Mouse (Mus musculus) heart, postnatal 0 days (tissue): Measurements from ENCODE around the gene Mre11a. TPM values are rescaled to one million over a fixed set of nuclear protein-coding genes. Genes with fewer than 3 reads are reported as not detected.

ENCODE experiments used
- ATAC-seq: fragments of 200-750 bp; cut with Nextera tagmentation; 2 replicates; pipeline ENCODE4 v1.8.0; 2017; ENCODE audit warnings: low read depth, moderate number of reproducible peaks, moderate library complexity; ENCODE audit not compliant: insufficient read depth
- DNase-seq: peaks from one replicate; pipeline ENCODE4 v3.0.0-alpha.2; 2016; ENCODE audit warnings: low spot score
- H3K27ac ChIP-seq: fragments of 300-500 bp; sonication (generic); 2 replicates; pipeline ENCODE4 v1.5.1; 2014; ENCODE audit warnings: low read depth, mild to moderate bottlenecking
- H3K27me3 ChIP-seq: fragments of 300-500 bp; sonication (generic); 2 replicates; pipeline ENCODE4 v1.6.1; 2014; ENCODE audit warnings: low read length, mixed read lengths; ENCODE audit not compliant: control insufficient read depth, insufficient read depth
- H3K36me3 ChIP-seq: fragments of 300-500 bp; sonication (generic); replicated peaks from 2 replicates; pipeline ENCODE4 v1.6.1; 2014; ENCODE audit warnings: low read length, mixed read lengths; ENCODE audit not compliant: control insufficient read depth, insufficient read depth
- H3K4me1 ChIP-seq: fragments of 300-500 bp; sonication (generic); 2 replicates; pipeline ENCODE4 v1.6.1; 2014; ENCODE audit warnings: antibody characterized with exemption; ENCODE audit not compliant: control insufficient read depth, insufficient read depth
- H3K4me2 ChIP-seq: fragments of 300-500 bp; sonication (generic); 2 replicates; pipeline ENCODE4 v1.6.1; 2014; ENCODE audit warnings: low read depth, mild to moderate bottlenecking, low read length, moderate library complexity
- H3K4me3 ChIP-seq: fragments of 300-500 bp; sonication (generic); 2 replicates; pipeline ENCODE4 v1.5.1; 2014; ENCODE audit warnings: low read depth, low read length
- H3K9ac ChIP-seq: fragments of 300-500 bp; sonication (generic); replicated peaks from 2 replicates; pipeline ENCODE4 v1.6.1; 2014; ENCODE audit warnings: low read depth, low read length, mixed read lengths
- H3K9me3 ChIP-seq: fragments of 300-500 bp; sonication (generic); replicated peaks from 2 replicates; pipeline ENCODE4 v1.6.1; 2016; ENCODE audit warnings: low read length; ENCODE audit not compliant: control insufficient read depth
- CTCF ChIP-seq: IDR thresholded peaks from 2 replicates; pipeline ENCODE4 v1.5.1; 2016; ENCODE audit warnings: antibody characterized with exemption, control low read depth, low read depth
- EP300 ChIP-seq: IDR thresholded peaks from 2 replicates; pipeline ENCODE4 v1.6.1; 2016; ENCODE audit warnings: antibody characterized with exemption, low read depth
- WGBS: fragments of 180-500 bp; shearing (Covaris S2); extraction: QIAGEN DNeasy Blood & Tissue Kit; methylation state at CpG from one replicate; pipeline ENCODE4 v1.1.7; 2014; 5-methylcytosine and 5-hydroxymethylcytosine counted together
- polyA plus RNA-seq: library from polyadenylated mRNA; unstranded; fragments of >200 nt; fragmentation: Nextera tagmentation; extraction: Ambion mirVana; gene quantifications from 2 replicates; pipeline ENCODE4 v1.2.1, GENCODE M21; 2015
- total RNA-seq: library from RNA; depleted of rRNA; stranded (reverse); fragments of >200 nt; gene quantifications from 2 replicates; pipeline ENCODE4 v1.2.3, GENCODE M21; 2014; ENCODE audit warnings: low replicate concordance

The Mre11a gene
- total and polyA plus RNA-seq, 2 experiments from 2014 or later, result 6.4 to 8.2 TPM

- peaks cover 12% of the 10 kb centered on the region for H3K27me3 ChIP-seq
- no peak overlapping the region for H3K27ac ChIP-seq
- peak; percentile 70 for ATAC-seq
- no peaks in the 10 kb centered on the region for H3K9me3 ChIP-seq
- under 1% methylated on average over 50 of the region's 50 CpGs for WGBS
- peak overlapping the region; percentile 40 for H3K9ac ChIP-seq
- DNase-seq, result no peak
- TF ChIP-seq EP300 (no peak), CTCF (no peak)
- no peaks in the 10 kb centered on the region for H3K36me3 ChIP-seq
- peak overlapping the region; percentile 83 for H3K4me2 ChIP-seq
- no peaks in the 10 kb centered on the region for H3K4me1 ChIP-seq
- H3K4me3 ChIP-seq, result peak overlapping the region; percentile 48
These were observed 32.9 kb upstream of the Mre11a start for GRCm38 (mm10) chr9:14751503-14752000.

GRCm38 (mm10) chr9:14752001-14752522 is 32.4 kb upstream of the Mre11a start, which contains the start of gene Fut4:
Fut4 (minus strand) TSS chr9:14752393.
- Histone ChIP-seq H3K4me2 (peak within 1 kb of the TSS; percentile 83), H3K27ac (no peak within 1 kb of the TSS), H3K27me3 (peaks cover 12% of the 10 kb centered on the region), H3K9me3 (no peaks in the 10 kb centered on the region), H3K9ac (peak within 1 kb of the TSS; percentile 40), H3K4me1 (no peaks in the 10 kb centered on the region), H3K36me3 (no peaks in the 10 kb centered on the region), H3K4me3 (peak within 1 kb of the TSS; percentile 48)
- ATAC-seq (peak; percentile 61), DNase-seq (peak; percentile 13)
- TF ChIP-seq CTCF, result no peak
- 1% methylated on average over 28 of the region's 28 CpGs for WGBS

- no peak for TF ChIP-seq CTCF
- no peak for TF ChIP-seq EP300
- H3K4me3 ChIP-seq, result no peak overlapping the region
- no peaks in the 10 kb centered on the region for H3K36me3 ChIP-seq
- no peak overlapping the region for H3K9ac ChIP-seq
- H3K4me1 ChIP-seq, result no peaks in the 10 kb centered on the region
- H3K27me3 ChIP-seq, result peaks cover 12% of the 10 kb centered on the region
- H3K27ac ChIP-seq, result no peak overlapping the region
- H3K4me2 ChIP-seq, result no peak overlapping the region
- DNase-seq, result no peak
- H3K9me3 ChIP-seq, result no peaks in the 10 kb centered on the region
- no peak for ATAC-seq
These were observed 30.5 kb upstream of the Mre11a start for GRCm38 (mm10) chr9:14753947-14754346.

GRCm38 (mm10) chr9:14754469-14754868 is 30.0 kb upstream of the Mre11a start:
- H3K4me2 ChIP-seq, result no peak overlapping the region
- ATAC-seq, result no peak
- 72% methylated on average over 3 of the region's 3 CpGs for WGBS

GRCm38 (mm10) chr9:14758590-14758989 is 25.9 kb upstream of the Mre11a start:
- H3K27ac ChIP-seq, result no peak overlapping the region
- TF ChIP-seq CTCF (no peak), EP300 (no peak)
- no peak overlapping the region for H3K4me3 ChIP-seq
- H3K4me1 ChIP-seq, result no peaks in the 10 kb centered on the region
- WGBS, result 49% methylated on average over 7 of the region's 7 CpGs
- DNase-seq (no peak), ATAC-seq (no peak)
- H3K9me3 ChIP-seq, result no peaks in the 10 kb centered on the region
- H3K9ac ChIP-seq, result no peak overlapping the region
- no peaks in the 10 kb centered on the region for H3K36me3 ChIP-seq
- no peaks in the 10 kb centered on the region for H3K27me3 ChIP-seq
- no peak overlapping the region for H3K4me2 ChIP-seq

More at GRCm38 (mm10) chr9:14754469-14754868, 30.0 kb upstream of the Mre11a start:
- DNase-seq, result no peak
- no peaks in the 10 kb centered on the region for H3K9me3 ChIP-seq
- H3K27ac ChIP-seq, result no peak overlapping the region
- no peak overlapping the region for H3K9ac ChIP-seq
- TF ChIP-seq EP300 (no peak), CTCF (no peak)
- no peaks in the 10 kb centered on the region for H3K36me3 ChIP-seq
- H3K4me3 ChIP-seq, result no peak overlapping the region
- H3K4me1 ChIP-seq, result no peaks in the 10 kb centered on the region
- peaks cover 12% of the 10 kb centered on the region for H3K27me3 ChIP-seq

- DNase-seq (no peak), ATAC-seq (no peak)
- Histone ChIP-seq H3K36me3 (no peaks in the 10 kb centered on the region), H3K4me1 (no peaks in the 10 kb centered on the region), H3K4me2 (no peak overlapping the region), H3K9me3 (no peaks in the 10 kb centered on the region), H3K27me3 (no peaks in the 10 kb centered on the region), H3K27ac (no peak overlapping the region), H3K4me3 (no peak overlapping the region), H3K9ac (no peak overlapping the region)
- TF ChIP-seq EP300 (no peak), CTCF (no peak)
These were observed 25.2 kb upstream of the Mre11a start for GRCm38 (mm10) chr9:14759261-14759660.
